Mouse (Mus musculus): ENCODE data around the gene Sugct. TPM values are rescaled to one million over a fixed set of nuclear protein-coding genes. Genes with fewer than 3 reads are reported as not detected.

The Sugct gene
- polyA plus RNA-seq, 1 experiment, result 0.42 TPM

DNA sequence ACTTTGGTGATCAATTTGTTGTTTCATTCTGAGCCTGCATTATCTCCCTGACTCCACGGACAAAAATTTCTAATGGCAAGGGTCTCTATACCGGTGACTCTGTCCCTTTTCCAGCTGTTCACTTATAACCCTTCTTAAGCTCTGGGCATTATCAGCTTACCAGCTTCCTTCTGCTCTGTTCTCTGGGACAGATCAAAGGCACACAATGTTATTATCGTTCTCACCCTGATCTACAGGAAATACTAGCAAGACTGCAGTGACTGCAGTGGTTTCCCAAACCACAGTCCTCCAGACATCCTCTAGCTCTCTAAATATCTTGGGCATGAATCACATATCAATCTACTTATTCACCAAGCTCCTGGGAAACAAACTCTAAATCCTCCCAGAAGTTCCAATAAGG lies 90.7 kb downstream of the Sugct start:
- no peaks in the 10 kb centered on the region for H3K79me3 ChIP-seq (ENCODE audit: low read depth)
- no peaks in the 10 kb centered on the region for H3K36me3 ChIP-seq (ENCODE audit: control insufficient read depth, insufficient read depth)
- H3K79me2 ChIP-seq (ENCODE audit: control insufficient read depth, insufficient read depth), result no peaks in the 10 kb centered on the region
- no peak overlapping the region for H3K4me3 ChIP-seq (ENCODE audit: insufficient read depth, poor library complexity, severe bottlenecking)
- no peak overlapping the region for H3ac ChIP-seq (ENCODE audit: control insufficient read depth, insufficient read length, low read depth)
- TF ChIP-seq FOSL1 (IDR thresholded peaks at IDR 0.05; ENCODE audit: insufficient read depth, low read length, poor library complexity, severe bottlenecking) (peak; percentile 2), USF1 (IDR thresholded peaks at IDR 0.05; ENCODE audit: low read depth) (no peak), MAX (IDR thresholded peaks at IDR 0.05) (no peak), CTCF (IDR thresholded peaks at IDR 0.05; ENCODE audit: control insufficient read depth, insufficient read depth, insufficient read length) (no peak), MYOD1 (IDR thresholded peaks at IDR 0.05; ENCODE audit: control insufficient read depth, insufficient read length, low read depth) (peak; percentile 82), CEBPB (IDR thresholded peaks at IDR 0.05; ENCODE audit: low read depth) (no peak)
- no peaks in the 10 kb centered on the region for H3K27me3 ChIP-seq (ENCODE audit: control insufficient read depth, insufficient read depth, insufficient read length)

DNA sequence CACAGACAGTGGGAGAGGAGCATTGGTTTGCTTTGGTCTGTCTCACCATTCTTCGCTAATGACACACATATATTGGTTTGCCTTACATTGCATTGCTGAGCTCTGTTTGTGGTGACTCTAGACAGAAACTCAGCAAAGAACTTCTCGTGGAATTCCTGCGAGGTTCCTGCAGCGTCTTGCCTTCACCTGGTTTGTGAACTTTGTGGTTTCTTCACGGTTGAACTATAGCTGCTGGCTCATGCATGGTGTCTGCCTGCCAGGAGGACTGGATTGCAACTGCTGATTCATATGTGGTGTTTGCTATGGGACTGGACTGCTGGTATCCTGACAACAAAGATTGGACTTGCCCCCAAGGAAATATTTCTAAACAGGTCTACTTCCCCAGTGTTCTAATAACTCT lies 91.6 kb downstream of the Sugct start:
- H3K79me2 ChIP-seq (ENCODE audit: control insufficient read depth, insufficient read depth), result no peaks in the 10 kb centered on the region
- H3K4me3 ChIP-seq (ENCODE audit: insufficient read depth, poor library complexity, severe bottlenecking), result no peak overlapping the region
- no peaks in the 10 kb centered on the region for H3K79me3 ChIP-seq (ENCODE audit: low read depth)
- H3K36me3 ChIP-seq (ENCODE audit: control insufficient read depth, insufficient read depth), result no peaks in the 10 kb centered on the region
- H3K27me3 ChIP-seq (ENCODE audit: control insufficient read depth, insufficient read depth, insufficient read length), result no peaks in the 10 kb centered on the region
- TF ChIP-seq FOSL1 (IDR thresholded peaks at IDR 0.05; ENCODE audit: insufficient read depth, low read length, poor library complexity, severe bottlenecking), result no peak
- peak; percentile 13 for TF ChIP-seq MYOD1 (IDR thresholded peaks at IDR 0.05; ENCODE audit: control insufficient read depth, insufficient read length, low read depth)
- no peak overlapping the region for H3ac ChIP-seq (ENCODE audit: control insufficient read depth, insufficient read length, low read depth)

DNA sequence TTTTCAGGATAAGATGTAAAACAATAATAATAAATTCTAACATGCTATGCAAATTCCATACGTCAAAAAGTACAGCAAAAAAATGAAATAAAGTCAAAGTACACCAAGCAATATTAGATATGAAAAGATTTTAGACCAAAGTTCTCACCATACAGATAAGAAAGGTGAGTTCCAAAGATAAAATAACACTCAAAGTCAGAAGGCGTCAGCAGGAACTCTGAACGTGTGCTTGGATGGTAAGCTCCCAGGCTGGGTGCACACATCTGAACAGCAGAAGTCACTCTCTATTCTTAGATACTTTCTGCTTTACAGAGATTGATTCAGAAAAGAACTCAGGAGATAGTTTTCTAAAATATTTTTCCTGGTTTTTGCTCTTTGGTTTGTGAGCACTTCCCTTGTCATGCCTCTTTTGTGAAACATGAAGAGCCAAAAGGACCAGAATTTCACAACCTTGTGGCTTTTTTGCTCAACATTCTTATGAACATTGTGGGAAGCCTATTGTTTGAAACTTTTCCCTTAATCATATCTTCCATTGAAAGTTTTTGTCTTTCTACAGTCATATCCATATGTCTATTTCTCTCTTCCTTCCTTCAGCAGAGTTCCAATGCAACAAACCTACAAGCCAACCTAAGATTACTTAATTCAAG lies 110.0 kb downstream of the Sugct start:
- Histone ChIP-seq H3K79me2 (ENCODE audit: control insufficient read depth, insufficient read depth) (no peaks in the 10 kb centered on the region), H3K27me3 (ENCODE audit: control insufficient read depth, insufficient read depth, insufficient read length) (no peaks in the 10 kb centered on the region), H3ac (ENCODE audit: control insufficient read depth, insufficient read length, low read depth) (no peak overlapping the region), H3K79me3 (ENCODE audit: low read depth) (no peaks in the 10 kb centered on the region), H3K4me3 (ENCODE audit: insufficient read depth, poor library complexity, severe bottlenecking) (no peak overlapping the region), H3K36me3 (ENCODE audit: control insufficient read depth, insufficient read depth) (no peaks in the 10 kb centered on the region)
- TF ChIP-seq MAX (IDR thresholded peaks at IDR 0.05) (no peak), CTCF (IDR thresholded peaks at IDR 0.05; ENCODE audit: control insufficient read depth, insufficient read depth, insufficient read length) (no peak), FOSL1 (IDR thresholded peaks at IDR 0.05; ENCODE audit: insufficient read depth, low read length, poor library complexity, severe bottlenecking) (no peak), CEBPB (IDR thresholded peaks at IDR 0.05; ENCODE audit: low read depth) (peak; percentile 63)

DNA sequence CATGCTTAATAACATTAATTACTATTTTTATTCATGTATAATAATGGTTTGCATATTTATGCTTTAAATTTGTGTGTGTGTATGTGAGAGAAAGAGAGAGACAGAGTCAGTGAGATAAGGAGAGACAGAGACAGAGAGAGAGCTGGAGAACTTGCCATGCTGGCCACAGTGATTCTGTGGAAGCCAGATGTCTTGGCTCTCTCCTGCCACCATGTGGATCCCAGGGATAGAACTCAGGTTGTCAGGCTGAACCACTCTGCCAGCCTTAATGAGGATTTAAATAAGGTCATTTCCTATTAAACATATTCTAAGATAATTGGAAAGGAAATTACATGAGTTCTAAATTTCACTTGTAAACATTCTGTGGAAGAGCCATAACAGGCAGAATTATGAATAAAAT lies 110.5 kb downstream of the Sugct start:
- Histone ChIP-seq H3K36me3 (ENCODE audit: control insufficient read depth, insufficient read depth) (no peaks in the 10 kb centered on the region), H3K79me3 (ENCODE audit: low read depth) (no peaks in the 10 kb centered on the region), H3K27me3 (ENCODE audit: control insufficient read depth, insufficient read depth, insufficient read length) (no peaks in the 10 kb centered on the region), H3ac (ENCODE audit: control insufficient read depth, insufficient read length, low read depth) (no peak overlapping the region), H3K4me3 (ENCODE audit: insufficient read depth, poor library complexity, severe bottlenecking) (no peak overlapping the region), H3K79me2 (ENCODE audit: control insufficient read depth, insufficient read depth) (no peaks in the 10 kb centered on the region)
- TF ChIP-seq CTCF (IDR thresholded peaks at IDR 0.05; ENCODE audit: control insufficient read depth, insufficient read depth, insufficient read length) (peak; percentile 35), USF1 (IDR thresholded peaks at IDR 0.05; ENCODE audit: low read depth) (no peak), FOSL1 (IDR thresholded peaks at IDR 0.05; ENCODE audit: insufficient read depth, low read length, poor library complexity, severe bottlenecking) (no peak), MAX (IDR thresholded peaks at IDR 0.05) (no peak), MYOD1 (IDR thresholded peaks at IDR 0.05; ENCODE audit: control insufficient read depth, insufficient read length, low read depth) (no peak), CEBPB (IDR thresholded peaks at IDR 0.05; ENCODE audit: low read depth) (no peak)

DNA sequence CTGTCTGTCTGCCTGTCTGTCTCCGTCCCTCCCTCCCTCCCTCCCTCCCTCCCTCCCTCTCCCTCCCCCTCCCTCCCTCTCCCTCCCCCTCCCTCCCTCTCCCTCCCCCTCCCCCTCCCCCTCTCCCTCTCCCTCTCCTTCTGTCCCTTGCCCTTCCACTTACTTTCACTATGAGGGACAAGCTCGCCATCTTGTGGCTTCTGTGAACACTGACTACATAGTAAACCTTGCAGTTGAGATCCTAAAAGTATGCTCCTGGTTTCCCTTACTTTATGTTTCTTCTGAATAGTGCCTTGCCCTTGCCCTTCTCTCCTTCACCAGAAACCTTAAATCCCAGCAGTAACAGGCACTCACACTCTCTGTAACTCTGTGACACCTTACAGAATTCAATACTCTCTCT lies 113.7 kb downstream of the Sugct start:
- H3K36me3 ChIP-seq (ENCODE audit: control insufficient read depth, insufficient read depth), result no peaks in the 10 kb centered on the region
- peak; percentile 2 for TF ChIP-seq CTCF (IDR thresholded peaks at IDR 0.05; ENCODE audit: control insufficient read depth, insufficient read depth, insufficient read length)
- no peak for TF ChIP-seq USF1 (IDR thresholded peaks at IDR 0.05; ENCODE audit: low read depth)
- no peak for TF ChIP-seq FOSL1 (IDR thresholded peaks at IDR 0.05; ENCODE audit: insufficient read depth, low read length, poor library complexity, severe bottlenecking)
- no peak for TF ChIP-seq MYOG (IDR thresholded peaks at IDR 0.05; ENCODE audit: control insufficient read depth, extremely low read depth, insufficient read length)
- no peak for TF ChIP-seq MAX (IDR thresholded peaks at IDR 0.05)
- H3ac ChIP-seq (ENCODE audit: control insufficient read depth, insufficient read length, low read depth), result no peak overlapping the region
- no peaks in the 10 kb centered on the region for H3K27me3 ChIP-seq (ENCODE audit: control insufficient read depth, insufficient read depth, insufficient read length)
- no peak overlapping the region for H3K4me3 ChIP-seq (ENCODE audit: insufficient read depth, poor library complexity, severe bottlenecking)
- no peaks in the 10 kb centered on the region for H3K79me3 ChIP-seq (ENCODE audit: low read depth)
- no peaks in the 10 kb centered on the region for H3K79me2 ChIP-seq (ENCODE audit: control insufficient read depth, insufficient read depth)

DNA sequence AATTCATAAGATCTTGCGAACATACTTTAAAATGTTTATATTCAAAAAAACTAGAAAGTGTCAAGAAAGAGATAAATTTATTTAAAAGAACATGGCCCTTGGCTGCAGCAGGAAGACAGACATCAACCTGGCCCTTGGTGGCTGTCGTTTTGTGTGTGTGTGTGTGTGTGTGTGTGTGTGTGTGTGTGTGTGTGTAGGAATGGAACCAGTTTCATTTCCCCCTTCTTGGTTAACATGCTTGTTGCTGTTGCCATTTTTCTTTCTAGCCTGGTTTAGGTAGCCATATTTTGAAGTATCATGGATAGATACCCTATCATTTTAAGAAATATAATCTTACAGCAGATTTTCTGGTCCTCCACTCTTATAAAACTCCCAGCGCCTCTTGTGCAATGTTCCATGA lies 136.0 kb downstream of the Sugct start:
- no peaks in the 10 kb centered on the region for H3K79me2 ChIP-seq (ENCODE audit: control insufficient read depth, insufficient read depth)
- TF ChIP-seq MAX (IDR thresholded peaks at IDR 0.05) (no peak), MYOD1 (IDR thresholded peaks at IDR 0.05; ENCODE audit: control insufficient read depth, insufficient read length, low read depth) (no peak), MYOG (IDR thresholded peaks at IDR 0.05; ENCODE audit: control insufficient read depth, extremely low read depth, insufficient read length) (no peak), FOSL1 (IDR thresholded peaks at IDR 0.05; ENCODE audit: insufficient read depth, low read length, poor library complexity, severe bottlenecking) (no peak), CTCF (IDR thresholded peaks at IDR 0.05; ENCODE audit: control insufficient read depth, insufficient read depth, insufficient read length) (no peak), USF1 (IDR thresholded peaks at IDR 0.05; ENCODE audit: low read depth) (no peak), CEBPB (IDR thresholded peaks at IDR 0.05; ENCODE audit: low read depth) (no peak)
- H3K79me3 ChIP-seq (ENCODE audit: low read depth), result no peaks in the 10 kb centered on the region
- no peaks in the 10 kb centered on the region for H3K27me3 ChIP-seq (ENCODE audit: control insufficient read depth, insufficient read depth, insufficient read length)
- no peak overlapping the region for H3K4me3 ChIP-seq (ENCODE audit: insufficient read depth, poor library complexity, severe bottlenecking)
- H3ac ChIP-seq (ENCODE audit: control insufficient read depth, insufficient read length, low read depth), result no peak overlapping the region
- no peaks in the 10 kb centered on the region for H3K36me3 ChIP-seq (ENCODE audit: control insufficient read depth, insufficient read depth)

All from C2C12 (cell line).